Mouse (Mus musculus) spleen, adult 12 weeks (tissue): ENCODE results near the gene Olfr221.
A peak's percentile ranks its signal among the peaks of the same experiment; 100 is the strongest.

Experiments
- DNase-seq: peaks from one replicate; pipeline ENCODE4 v3.0.0; 2022; ENCODE audit warnings: low spot score

Olfr221 gene

DNA sequence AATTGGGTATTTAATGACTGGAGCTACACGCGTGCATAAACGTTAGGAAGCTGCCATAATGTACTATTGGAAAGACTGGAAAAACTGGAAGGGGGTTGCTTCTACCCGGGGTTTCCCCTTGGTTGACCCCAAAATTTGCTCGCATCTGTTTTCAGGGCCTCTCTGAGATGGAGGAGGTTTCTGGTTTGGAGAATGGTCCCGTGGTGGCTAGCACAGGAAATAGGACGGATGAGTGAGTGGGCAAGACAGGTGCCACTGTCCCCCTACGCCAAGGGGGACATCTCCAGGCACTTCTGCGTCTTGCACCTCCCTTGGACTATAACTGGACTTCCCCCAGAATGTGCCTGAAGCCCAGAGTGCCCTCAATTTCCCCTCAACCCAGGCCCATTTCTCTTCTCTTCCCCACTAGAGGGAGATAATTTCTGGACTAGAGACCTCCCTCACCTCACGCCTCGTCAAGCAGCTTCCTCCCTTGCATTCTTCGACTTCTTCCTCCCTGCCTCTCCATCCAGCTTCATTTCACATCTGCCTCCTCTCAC is 23.1 kb downstream of the Olfr221 start:
- DNase-seq: no peak

DNA sequence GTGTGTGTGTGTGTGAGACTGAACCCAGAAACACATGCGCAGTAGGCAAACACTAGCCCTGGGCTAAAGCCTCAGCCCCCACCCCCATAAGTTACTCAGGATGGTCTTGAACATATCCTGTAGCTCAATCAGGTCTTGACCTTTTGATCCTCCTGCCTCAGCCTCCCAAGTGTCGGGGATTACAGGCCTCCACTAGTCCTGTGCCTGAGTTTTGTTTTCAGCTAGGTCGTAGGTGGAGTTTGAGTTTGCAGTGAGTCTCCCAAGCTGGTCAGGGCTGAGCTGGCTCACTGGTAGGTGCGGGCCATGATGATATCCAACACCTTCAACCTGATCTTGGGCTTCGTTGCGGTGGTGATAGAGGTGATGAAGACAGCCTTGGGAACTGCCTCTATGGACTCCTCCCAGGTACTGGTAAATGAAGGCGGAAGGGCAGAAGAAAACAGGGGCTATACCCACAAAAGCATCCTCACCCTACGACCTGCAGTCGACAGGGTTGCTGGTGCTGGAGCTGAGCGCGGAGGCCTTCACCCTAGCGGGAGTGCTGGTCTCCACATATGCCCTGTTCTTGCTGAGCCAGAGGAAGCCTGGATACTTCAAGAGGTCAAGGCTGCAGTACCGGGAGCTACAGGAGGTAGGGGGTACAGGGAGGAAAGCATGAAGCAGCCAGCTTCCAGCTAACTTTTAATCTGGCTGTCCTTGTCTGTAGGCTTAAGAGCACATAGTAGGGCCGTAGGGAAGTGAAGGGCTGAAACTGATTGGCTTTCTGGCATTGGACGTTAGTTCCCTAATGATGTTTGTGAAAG is 23.8 kb downstream of the Olfr221 start:
- no peak for DNase-seq

DNA sequence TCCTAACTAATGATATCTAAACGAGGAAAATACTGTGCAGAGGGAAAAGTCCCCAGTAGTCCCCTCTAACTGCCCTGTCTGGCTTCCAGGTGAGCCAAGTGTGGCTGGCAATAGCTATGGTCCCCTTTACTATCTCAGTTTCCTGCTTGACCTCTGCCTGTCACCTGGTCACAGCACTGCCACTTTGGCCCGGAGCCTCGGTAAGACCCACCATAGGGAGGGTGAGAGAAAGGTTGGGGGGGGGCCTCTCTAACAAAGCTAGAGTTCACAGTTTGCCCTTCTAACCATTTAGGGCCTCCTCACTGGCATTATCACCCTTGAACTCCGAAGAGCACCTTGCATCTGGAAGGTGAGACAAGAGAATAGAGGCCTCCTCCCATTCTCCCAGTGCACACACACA is 24.6 kb downstream of the Olfr221 start:
- no peak for DNase-seq

DNA sequence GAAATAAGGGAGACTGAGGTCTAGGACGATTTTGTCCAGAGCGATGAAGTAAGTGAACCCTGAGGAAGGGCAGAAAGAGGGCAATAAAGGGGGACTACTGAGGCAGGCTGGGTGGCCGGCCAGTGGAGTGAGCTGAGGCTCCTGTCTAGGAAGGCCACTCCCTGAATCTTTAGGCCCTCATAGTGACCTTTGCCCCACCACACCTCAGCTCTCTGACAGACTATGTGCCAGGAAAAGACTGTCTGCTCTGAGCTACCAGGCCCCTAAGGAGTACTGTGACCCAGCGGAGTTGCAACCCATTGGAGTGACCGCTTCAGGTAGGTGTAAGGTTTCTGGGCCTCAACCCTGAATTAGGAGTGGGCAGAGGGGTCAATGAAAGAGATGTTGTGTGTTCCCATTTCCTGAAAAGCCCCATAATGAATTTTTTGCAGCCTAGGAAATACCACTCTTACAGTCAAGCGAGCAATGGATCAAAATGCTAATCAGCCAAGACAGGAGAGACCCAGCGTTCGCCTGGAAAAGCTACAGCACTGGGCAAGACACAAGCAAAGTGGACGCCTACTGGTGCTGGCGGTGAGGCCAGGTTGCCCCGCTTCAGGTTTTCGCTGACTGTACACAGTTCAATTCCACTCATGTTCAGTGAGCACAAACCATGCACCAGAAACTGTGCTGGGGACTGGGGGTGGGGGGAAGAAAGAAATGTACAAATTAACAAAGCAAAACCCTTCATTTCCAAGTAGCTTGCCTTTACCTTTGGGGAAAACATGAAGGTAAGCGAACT is 25.4 kb downstream of the Olfr221 start:
- no peak for DNase-seq

GRCm38 (mm10) chr14:52015445-52016100 is 26.7 kb downstream of the Olfr221 start, which contains the start of gene Tmem253:
Gene Tmem253, plus strand, starts transcription at chr14:52015658.
- DNase-seq: no peak

GRCm38 (mm10) chr14:52014761-52015311 is 27.4 kb downstream of the Olfr221 start:
- no peak for DNase-seq

- no peak for DNase-seq
Measured at GRCm38 (mm10) chr14:52014271-52014760, 27.9 kb downstream of the Olfr221 start.

GRCm38 (mm10) chr14:52013771-52014219 is 28.5 kb downstream of the Olfr221 start:
- no peak for DNase-seq

DNA sequence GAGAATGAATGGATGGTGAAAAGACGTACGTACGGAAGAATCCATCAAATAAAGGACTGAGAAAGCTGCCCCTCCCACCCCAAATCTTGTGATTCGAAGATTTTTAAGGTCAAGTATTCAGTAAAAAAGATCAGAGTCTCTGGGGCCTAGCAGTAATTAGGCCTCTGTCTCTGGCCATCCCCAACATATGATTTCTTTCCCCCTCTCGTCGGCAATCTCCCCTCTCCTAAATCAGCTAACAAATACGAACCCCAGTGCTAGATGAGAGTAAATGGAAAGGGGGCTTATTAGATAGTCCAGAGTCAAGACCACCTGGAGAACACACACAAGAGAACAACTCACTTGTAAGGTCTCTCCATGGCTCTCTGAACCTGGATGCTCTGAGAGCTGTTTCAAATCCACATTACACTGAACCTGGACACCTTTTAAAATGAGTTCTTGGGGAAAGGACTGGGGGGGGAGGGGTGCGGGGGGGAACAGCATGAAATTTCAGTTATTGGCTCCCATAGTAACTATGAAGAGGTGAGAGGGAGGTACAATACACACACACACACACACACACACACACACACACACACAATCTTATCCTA is 29.1 kb downstream of the Olfr221 start:
- DNase-seq: no peak

DNA sequence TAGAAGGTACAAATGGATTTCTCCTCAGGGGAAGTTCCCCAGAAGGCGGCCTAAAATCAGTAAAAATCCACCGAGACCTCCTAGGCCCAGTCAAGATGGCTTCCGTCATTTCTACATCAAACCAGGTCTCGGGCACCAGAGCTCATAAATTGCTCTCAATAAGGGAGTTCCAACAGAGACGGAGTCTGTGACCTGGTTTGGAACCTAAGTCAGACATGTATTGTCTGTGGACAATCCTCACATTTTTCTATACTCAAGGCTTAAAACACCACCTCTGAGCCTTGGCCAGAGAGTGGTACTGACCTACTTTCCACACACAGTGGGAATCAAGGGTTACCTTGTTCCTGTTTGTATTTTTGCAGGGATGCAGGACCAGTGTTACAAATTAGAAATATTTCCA is 29.7 kb downstream of the Olfr221 start:
- DNase-seq: no peak

DNA sequence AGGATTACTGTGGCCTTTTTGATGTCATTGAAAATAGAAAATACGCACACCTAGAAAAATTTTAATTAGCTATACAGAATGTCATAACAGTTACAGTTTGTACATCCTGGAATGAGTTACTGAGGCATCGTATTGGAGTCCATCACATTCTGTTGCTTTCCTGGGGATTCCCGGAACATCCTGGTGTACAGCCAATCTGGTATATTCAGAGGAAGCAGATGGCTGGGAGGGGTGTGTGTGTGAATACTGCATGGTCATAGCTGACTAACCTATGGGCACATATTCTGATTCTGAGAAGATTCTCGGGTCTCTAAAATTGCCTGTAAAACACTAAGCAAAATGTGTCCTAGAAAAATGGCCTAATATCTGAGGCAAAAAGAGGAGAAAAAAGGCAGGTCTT is 30.2 kb downstream of the Olfr221 start:
- DNase-seq: no peak

DNA sequence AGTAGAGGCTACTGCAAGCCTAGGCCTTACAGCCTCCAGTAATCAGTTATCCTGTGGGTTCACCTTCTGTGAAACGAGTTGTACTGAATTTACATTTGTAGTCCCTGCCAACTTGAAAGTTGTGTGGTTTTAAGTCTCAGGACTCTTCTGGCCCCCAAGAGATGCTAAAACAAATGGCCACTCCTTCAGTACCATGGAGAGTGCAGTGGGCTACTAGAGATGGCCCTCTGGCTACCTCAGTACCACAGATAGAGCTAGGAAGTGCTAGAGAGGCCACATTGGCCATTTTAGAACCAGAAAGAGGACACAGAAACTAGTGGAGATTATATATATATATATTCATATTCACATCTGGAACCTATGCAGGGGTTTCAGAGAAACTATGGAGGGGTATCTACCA is 30.6 kb downstream of the Olfr221 start:
- no peak for DNase-seq

DNA sequence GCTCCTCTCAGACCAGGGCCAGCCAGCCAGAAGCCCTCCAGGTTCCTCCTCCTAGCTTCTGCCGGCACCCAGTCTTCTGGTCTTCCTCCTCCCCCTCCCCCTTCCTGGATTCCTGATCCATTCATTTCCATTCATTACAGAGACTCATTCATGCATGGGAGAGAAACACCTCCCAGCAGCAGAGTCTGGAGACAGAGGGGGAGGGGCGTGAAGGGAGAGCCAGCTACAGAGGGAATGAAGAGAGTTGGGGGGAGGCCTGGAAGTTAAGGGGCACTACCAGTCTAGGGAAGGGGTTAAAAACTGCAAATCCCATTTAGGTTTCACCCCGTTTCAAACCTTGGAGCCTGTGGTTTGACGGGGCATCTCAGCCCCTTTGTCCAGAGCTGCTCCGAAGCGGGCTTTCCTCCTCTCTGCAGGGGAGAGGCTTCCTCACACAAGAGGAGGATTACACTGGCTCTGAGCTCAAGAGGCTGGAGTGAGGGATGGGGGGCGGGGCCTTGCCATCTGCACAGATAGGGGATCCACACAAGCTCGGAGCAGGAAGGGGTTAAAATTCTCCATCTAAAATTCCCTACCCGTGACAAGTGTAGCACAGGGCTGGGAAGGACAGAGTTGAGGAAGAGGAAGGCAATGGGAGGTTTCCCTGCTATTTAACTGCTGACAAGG is 31.7 kb downstream of the Olfr221 start:
- no peak for DNase-seq

DNA sequence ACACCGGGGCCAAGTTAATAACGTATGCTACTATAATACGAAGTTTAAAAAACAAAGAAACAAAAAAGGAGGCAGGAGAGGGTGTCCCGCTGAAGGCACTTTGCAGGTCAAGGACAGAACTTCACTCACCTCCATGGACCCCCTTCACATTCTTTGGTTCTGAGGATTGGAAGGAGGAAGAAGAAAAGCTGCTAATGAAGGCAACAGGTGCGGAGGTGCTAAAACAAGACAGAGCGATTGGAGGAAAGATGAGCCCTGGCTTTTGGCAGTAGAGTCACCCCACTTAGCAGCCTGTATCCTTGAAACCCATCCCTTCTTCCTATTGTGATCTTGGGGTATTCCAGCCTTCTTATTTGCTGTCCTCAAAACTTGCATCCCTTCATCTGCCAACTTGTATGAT is 32.4 kb downstream of the Olfr221 start:
- no peak for DNase-seq

GRCm38 (mm10) chr14:52009361-52009760 is 32.9 kb downstream of the Olfr221 start:
- no peak for DNase-seq

DNA sequence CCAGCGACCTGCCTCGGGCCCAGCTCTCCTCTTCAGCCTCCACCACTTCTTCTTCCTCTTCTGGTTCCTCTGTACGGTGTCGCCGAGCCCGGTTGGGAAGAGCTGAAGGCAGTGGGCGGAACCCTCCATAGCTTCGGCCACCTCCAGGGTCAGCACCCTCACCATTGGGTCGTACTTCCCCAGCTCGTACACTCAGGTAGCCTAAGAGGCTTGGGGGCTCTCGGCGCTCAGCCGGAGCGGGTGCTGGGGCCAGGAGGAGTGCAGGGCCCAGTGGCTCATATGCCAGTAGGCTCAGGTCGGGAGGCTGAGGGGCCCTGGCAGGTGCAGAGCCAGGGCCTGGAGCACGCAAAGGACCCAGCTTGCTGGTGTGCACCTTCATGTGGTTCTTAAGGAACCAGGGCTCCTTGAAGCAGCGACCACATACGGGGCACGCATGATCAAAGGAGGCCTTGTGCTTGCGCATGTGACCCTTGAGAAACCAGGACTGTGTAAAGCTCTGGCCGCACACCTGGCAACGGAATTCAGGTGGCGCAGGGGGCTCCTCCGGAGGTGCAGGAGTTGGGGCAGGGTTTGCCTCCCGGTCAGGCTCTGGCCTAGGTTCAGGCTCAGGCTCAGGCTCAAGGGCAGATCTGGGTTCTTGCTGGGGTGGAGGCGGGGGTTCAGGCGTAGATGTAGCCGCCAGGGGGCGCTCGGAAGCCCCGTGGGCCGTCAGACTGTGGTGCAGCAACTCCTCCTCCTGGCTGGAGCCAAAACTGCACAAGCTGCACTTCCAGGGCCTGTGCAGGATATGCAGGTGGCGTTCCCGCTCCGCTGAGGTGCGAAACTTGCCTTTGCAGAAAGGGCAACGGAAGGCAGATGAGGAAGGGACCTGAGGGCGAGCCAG is 33.7 kb downstream of the Olfr221 start:
- peak; percentile 79 for DNase-seq

- DNase-seq: no peak
Measured at GRCm38 (mm10) chr14:52006771-52007170, 35.5 kb downstream of the Olfr221 start.

GRCm38 (mm10) chr14:52006241-52006640 is 36.0 kb downstream of the Olfr221 start:
- DNase-seq: no peak

GRCm38 (mm10) chr14:52005616-52006015 is 36.6 kb downstream of the Olfr221 start:
- DNase-seq: no peak

DNA sequence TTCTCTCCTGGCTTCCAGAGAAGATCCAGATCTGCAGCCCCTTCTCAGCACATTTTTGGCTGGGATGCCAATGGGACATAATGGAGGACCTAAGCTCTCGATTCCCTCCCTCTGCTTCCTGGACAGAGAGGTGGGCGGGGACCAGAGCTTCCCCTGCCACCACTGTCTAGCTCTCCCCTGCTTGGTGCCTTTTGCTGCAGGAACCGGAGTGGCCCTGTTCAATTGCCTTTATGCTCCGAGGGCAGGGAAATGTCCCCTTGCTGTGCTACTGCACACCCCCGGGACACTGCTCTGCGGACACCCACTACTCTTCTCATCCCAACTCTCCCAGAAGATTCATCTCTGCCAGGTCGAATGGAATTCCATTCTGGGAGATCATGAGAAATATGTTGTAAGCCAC is 37.1 kb downstream of the Olfr221 start:
- DNase-seq: no peak
